Mouse (Mus musculus) thymus, postnatal 14 days (tissue): Measurements from ENCODE around the gene Ccdc173.

Experiments used
- DNase-seq: peaks from one replicate; pipeline ENCODE4 v3.0.0; 2021

Ccdc173 gene

GRCm38 (mm10) chr2:69778836-69779177 lies 10.6 kb downstream of the Ccdc173 start:
- peak; percentile 74 for DNase-seq

- peak; percentile 62 for DNase-seq
Observed at GRCm38 (mm10) chr2:69777985-69778835, 11.2 kb downstream of the Ccdc173 start.

- no peak for DNase-seq
Observed at GRCm38 (mm10) chr2:69773331-69773730, 16.0 kb downstream of the Ccdc173 start.

- no peak for DNase-seq
Observed at GRCm38 (mm10) chr2:69764716-69765115, 24.7 kb downstream of the Ccdc173 start.

DNA sequence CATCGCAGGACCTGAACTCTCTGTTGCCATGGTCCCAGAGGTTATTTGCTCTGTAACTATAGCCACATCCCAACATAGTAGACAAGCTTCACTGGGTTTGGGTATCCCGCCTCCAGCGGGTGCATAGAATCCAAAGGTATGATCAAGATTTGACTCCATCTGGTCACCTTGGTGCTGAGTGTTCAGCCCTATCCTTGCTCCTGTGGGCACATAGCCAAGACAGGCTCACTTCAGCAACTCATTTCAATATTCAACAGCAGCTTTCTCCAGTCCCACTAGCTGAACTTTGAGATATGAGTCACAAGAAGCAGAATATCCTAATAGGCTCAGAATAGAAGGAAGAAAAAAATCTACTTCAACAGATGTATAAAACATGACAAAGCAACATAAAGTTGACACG lies 26.0 kb downstream of the Ccdc173 start:
- no peak for DNase-seq

DNA sequence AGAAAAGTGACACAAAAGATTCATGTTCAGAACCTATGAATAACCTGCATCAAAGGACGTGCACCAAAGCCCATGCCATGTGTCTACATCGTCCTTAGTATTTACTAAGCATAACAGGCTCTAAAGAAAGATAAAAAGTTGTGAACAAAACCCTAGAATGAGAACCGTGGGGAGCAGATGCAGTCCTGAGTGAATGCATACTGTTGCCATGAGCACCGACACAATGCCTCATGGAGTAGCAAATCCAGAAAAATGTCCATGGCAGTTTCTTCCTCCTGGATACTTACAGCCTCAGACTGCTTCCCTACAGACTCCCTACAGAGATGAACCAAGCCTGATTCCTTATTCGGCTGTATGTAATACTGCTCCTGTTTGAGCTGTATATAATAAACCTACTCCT lies 28.4 kb downstream of the Ccdc173 start:
- DNase-seq: no peak

DNA sequence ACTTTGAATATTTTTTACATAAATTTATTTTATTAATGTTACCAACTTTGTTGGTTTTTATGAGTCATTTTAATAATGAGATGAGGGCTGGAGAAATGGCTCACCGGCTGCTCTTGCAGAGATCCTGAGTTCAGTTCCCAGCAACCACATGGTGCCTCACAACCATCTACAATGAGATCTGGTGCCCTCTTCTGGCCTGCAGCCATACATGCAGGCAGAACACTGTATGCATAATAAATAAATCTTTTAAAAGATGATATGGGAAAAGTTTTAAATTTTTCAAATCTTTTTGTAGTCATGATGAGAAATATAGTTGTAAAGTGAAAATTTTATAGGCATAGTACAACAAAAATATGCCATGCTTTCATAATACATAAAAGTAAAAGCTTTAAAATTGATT lies 44.3 kb downstream of the Ccdc173 start:
- DNase-seq: peak; percentile 13

DNA sequence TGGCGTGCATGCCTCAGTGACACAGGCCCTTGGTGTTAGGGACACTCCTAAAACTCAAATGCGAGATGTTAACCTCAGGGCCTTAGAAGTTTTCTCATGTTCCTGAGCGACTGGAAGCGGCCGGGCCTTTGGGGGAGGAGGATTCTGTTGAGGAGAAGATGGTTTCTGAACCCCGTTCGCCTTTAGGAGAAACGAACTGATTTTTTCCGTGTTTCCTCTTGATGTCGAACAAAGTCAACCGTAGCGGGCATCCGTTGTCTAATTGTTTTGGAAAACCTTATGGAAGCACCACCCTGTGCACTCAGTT lies 65.9 kb downstream of the Ccdc173 start:
- no peak for DNase-seq

DNA sequence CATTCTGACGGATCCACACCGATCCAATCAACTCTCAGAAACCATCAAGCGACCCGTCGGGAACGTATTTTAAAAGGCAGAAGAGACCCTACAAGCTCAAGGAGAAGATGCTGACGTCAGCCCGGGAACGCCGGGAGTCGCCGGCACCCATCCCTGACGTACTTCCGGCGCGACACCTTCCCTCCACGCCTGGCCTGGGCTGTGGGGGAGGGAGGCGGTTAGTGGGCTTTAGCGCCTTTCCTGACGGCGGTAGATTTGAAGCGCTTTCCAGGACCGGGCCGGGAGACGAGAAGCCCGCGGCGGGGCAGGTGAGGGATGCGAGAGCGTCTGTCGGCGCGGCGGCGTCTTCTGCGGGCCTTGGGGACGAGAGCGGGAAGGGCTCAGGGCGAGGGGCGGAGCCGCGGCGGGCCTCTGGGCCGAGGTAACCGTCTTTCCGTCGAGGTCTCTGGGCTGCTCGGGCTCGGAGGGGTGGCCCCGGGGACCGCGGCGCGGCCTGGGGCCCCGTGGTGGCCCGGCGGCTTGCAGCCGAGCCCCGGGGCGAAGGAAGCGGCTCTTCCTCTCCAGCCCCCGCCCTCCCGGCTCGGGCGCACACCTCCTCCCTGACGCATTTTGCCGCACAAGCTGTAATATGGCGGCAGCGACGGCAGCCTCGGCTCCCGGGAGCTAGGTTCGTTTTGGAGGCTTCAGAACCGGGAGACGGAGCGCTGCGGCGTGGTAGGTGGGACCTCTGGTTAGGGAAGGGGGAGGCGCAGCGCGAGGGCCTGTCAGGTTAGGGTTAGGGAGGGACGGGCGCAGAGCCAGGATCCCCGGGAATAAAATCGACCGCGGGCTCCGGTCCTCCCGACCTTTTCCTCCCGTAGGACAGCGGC lies 66.5 kb downstream of the Ccdc173 start:
- DNase-seq: peak; percentile 92

DNA sequence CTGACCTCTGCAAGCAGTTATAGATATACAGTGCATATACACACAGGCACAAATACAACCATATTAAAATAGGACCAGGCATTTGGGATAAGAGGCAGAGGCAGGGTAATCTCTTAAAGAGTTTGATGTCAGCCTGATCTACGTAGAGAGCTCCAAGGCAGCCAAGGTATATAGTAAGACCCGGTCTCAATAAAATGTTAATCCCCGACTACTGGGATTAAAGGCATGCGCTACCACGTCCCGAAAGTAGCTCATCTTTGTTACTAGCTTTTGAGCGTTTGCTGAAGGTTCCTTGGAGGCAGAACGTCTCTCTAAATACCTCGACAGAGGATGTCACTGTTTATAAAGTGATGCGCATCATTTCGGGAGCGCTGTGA lies 67.1 kb downstream of the Ccdc173 start, which contains the start of gene Ppig:
Gene Ppig, plus strand, starts transcription at position 273 of the 377 bp plus-strand sequence.
- no peak for DNase-seq

DNA sequence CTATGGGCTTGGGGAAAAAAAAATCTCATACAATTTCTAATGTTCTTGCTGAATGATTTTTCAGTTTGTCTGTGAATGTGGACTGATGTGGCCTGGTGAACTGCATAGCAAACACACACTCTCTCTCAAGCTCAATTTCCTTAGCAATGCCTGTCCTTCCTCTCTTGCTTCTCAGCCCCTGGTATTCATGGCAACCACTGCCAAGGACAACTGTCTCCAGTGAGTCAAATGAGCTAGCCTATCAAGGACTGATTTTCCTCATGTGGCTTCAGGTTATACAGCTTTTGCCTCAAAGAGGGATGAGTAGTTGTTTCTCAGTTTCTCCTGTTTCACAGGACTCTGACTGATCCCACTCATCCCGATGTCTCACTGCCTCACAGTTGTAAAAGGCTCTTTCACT lies 70.3 kb downstream of the Ccdc173 start:
- no peak for DNase-seq

GRCm38 (mm10) chr2:69716483-69716882 lies 72.9 kb downstream of the Ccdc173 start:
- no peak for DNase-seq

- no peak for DNase-seq
Observed at GRCm38 (mm10) chr2:69714126-69714525, 75.2 kb downstream of the Ccdc173 start.

GRCm38 (mm10) chr2:69713626-69714014 lies 75.8 kb downstream of the Ccdc173 start:
- DNase-seq: no peak

GRCm38 (mm10) chr2:69712981-69713625 lies 76.3 kb downstream of the Ccdc173 start, which contains the start of gene Fastkd1:
Gene Fastkd1 (minus strand): TSS chr2:69713516.
- peak; percentile 85 for DNase-seq

DNA sequence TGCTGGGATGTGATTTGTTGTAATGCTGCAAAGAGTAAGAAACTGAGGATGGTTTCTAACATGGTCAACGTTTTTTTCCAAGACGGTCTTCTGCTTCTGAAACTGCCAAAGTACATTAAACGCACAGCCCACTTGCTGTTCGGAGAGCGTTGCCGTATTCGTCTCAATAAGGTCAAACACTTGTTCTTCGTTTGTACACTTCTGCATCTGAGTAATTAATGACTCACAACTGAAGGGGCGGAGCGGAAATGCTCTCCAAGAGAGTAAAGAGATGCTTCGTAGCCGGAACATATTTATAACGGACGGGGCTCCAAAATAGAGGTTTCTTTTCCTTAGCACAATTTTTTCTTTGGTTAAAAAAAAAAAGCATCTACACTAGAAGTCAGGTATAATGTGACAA lies 77.2 kb downstream of the Ccdc173 start:
- DNase-seq: no peak
